Mouse (Mus musculus) heart, embryonic 10.5 days (tissue): ENCODE measurements at regions not wholly inside any gene's neighbourhood (a gene's known extent, or its start where the extent isn't known, plus 50 kb on each side); places are given as distances from the start of the nearest gene placed in this dataset.

ENCODE experiments used
- DNase-seq: peaks from one replicate; pipeline ENCODE4 v3.0.0-alpha.2; 2017; ENCODE audit warnings: low spot score
- H3K27ac ChIP-seq: fragments of 300-500 bp; sonication (generic); 2 replicates; pipeline ENCODE4 v1.5.1; 2016; ENCODE audit warnings: mild to moderate bottlenecking
- H3K27me3 ChIP-seq: fragments of 300-500 bp; sonication (generic); 2 replicates; pipeline ENCODE4 v1.6.1; 2016; ENCODE audit warnings: mild to moderate bottlenecking; ENCODE audit not compliant: poor library complexity, insufficient read depth, severe bottlenecking
- H3K36me3 ChIP-seq: fragments of 300-500 bp; sonication (generic); 2 replicates; pipeline ENCODE4 v1.6.1; 2016; ENCODE audit warnings: mild to moderate bottlenecking, moderate library complexity
- H3K4me1 ChIP-seq: fragments of 300-500 bp; sonication (generic); 2 replicates; pipeline ENCODE4 v1.6.1; 2016; ENCODE audit warnings: mild to moderate bottlenecking
- H3K4me3 ChIP-seq: fragments of 300-500 bp; sonication (generic); 2 replicates; pipeline ENCODE4 v1.5.1; 2016; ENCODE audit warnings: mild to moderate bottlenecking, moderate library complexity
- H3K9me3 ChIP-seq: fragments of 300-500 bp; sonication (generic); 2 replicates; pipeline ENCODE4 v1.6.1; 2016; ENCODE audit warnings: mild to moderate bottlenecking, moderate library complexity
- WGBS: fragments of 180-500 bp; shearing (Covaris S2); methylation state at CpG from one replicate; pipeline ENCODE4 v1.1.7; 2016; 5-methylcytosine and 5-hydroxymethylcytosine counted together

- DNase-seq = no peak
- H3K4me1 ChIP-seq = peaks cover 45% of the 10 kb centered on the region
- H3K36me3 ChIP-seq = no peaks in the 10 kb centered on the region
- no peaks in the 10 kb centered on the region for H3K9me3 ChIP-seq
- H3K27me3 ChIP-seq = no peaks in the 10 kb centered on the region
- H3K27ac ChIP-seq = peak overlapping the region; percentile 90
- peak overlapping the region; percentile 56 for H3K4me3 ChIP-seq
- 10% methylated on average over 9 of the region's 9 CpGs for WGBS
These were observed 118.8 kb upstream of the Hes1 start for GRCm38 (mm10) chr16:29945376-29945890.

GRCm38 (mm10) chr16:29945891-29946598 is 118.1 kb upstream of the Hes1 start:
- peaks cover 39% of the 10 kb centered on the region for H3K4me1 ChIP-seq
- no peaks in the 10 kb centered on the region for H3K36me3 ChIP-seq
- H3K4me3 ChIP-seq = peak overlapping the region; percentile 56
- H3K9me3 ChIP-seq = no peaks in the 10 kb centered on the region
- under 1% methylated on average over 39 of the region's 39 CpGs for WGBS
- no peaks in the 10 kb centered on the region for H3K27me3 ChIP-seq
- peak; percentile 85 for DNase-seq
- peak overlapping the region; percentile 90 for H3K27ac ChIP-seq

- Histone ChIP-seq H3K36me3 (no peaks in the 10 kb centered on the region), H3K4me3 (no peak overlapping the region), H3K27me3 (no peaks in the 10 kb centered on the region), H3K4me1 (peaks cover 37% of the 10 kb centered on the region), H3K27ac (peak overlapping the region; percentile 90), H3K9me3 (no peaks in the 10 kb centered on the region)
- DNase-seq = no peak
- 79% methylated on average over 5 of the region's 5 CpGs for WGBS
These were observed 117.2 kb upstream of the Hes1 start for GRCm38 (mm10) chr16:29946966-29947365.

- H3K4me1 ChIP-seq = peaks cover 39% of the 10 kb centered on the region
- H3K9me3 ChIP-seq = no peaks in the 10 kb centered on the region
- no peaks in the 10 kb centered on the region for H3K36me3 ChIP-seq
- no peaks in the 10 kb centered on the region for H3K27me3 ChIP-seq
- whole genome bisulfite sequencing = 72% methylated on average over 5 of the region's 5 CpGs
- H3K27ac ChIP-seq = peak overlapping the region; percentile 90; the same call in 1 of the 2 replicates
- no peak for DNase-seq
- H3K4me3 ChIP-seq = no peak overlapping the region
These were observed 116.5 kb upstream of the Hes1 start for GRCm38 (mm10) chr16:29947670-29948069.

GRCm38 (mm10) chr16:29950136-29950535 is 114.0 kb upstream of the Hes1 start:
- no peaks in the 10 kb centered on the region for H3K27me3 ChIP-seq
- H3K4me1 ChIP-seq = peaks cover 40% of the 10 kb centered on the region
- no peaks in the 10 kb centered on the region for H3K36me3 ChIP-seq
- H3K9me3 ChIP-seq = no peaks in the 10 kb centered on the region
- no peak for DNase-seq
- H3K27ac ChIP-seq = 0 out of 2 replicates have a peak overlapping the region, but pooled peaks have one; percentile 53
- H3K4me3 ChIP-seq = no peak overlapping the region
- WGBS = 29% methylated on average over 9 of the region's 9 CpGs

GRCm38 (mm10) chr16:29950791-29951190 is 113.4 kb upstream of the Hes1 start:
- Histone ChIP-seq H3K27ac (no peak overlapping the region), H3K9me3 (no peaks in the 10 kb centered on the region), H3K4me1 (peaks cover 33% of the 10 kb centered on the region), H3K4me3 (no peak overlapping the region), H3K27me3 (no peaks in the 10 kb centered on the region), H3K36me3 (no peaks in the 10 kb centered on the region)
- WGBS = 93% methylated on average over 4 of the region's 4 CpGs
- no peak for DNase-seq

- H3K4me1 ChIP-seq = peaks cover 14% of the 10 kb centered on the region
- no peaks in the 10 kb centered on the region for H3K36me3 ChIP-seq
- no peak for DNase-seq
- H3K9me3 ChIP-seq = no peaks in the 10 kb centered on the region
- whole genome bisulfite sequencing = 64% methylated on average over 10 of the region's 10 CpGs
- H3K4me3 ChIP-seq = no peak overlapping the region
- no peaks in the 10 kb centered on the region for H3K27me3 ChIP-seq
- no peak overlapping the region for H3K27ac ChIP-seq
These were observed 109.5 kb upstream of the Hes1 start for GRCm38 (mm10) chr16:29954700-29955099.

GRCm38 (mm10) chr16:29956904-29957303 is 107.3 kb upstream of the Hes1 start:
- Histone ChIP-seq H3K27me3 (no peaks in the 10 kb centered on the region), H3K27ac (no peak overlapping the region), H3K9me3 (no peaks in the 10 kb centered on the region), H3K36me3 (no peaks in the 10 kb centered on the region), H3K4me3 (no peak overlapping the region), H3K4me1 (peaks cover 14% of the 10 kb centered on the region)
- no peak for DNase-seq
- 74% methylated on average over 7 of the region's 7 CpGs for WGBS

GRCm38 (mm10) chr16:29959939-29960637 is 104.1 kb upstream of the Hes1 start:
- H3K27ac ChIP-seq = no peak overlapping the region
- no peaks in the 10 kb centered on the region for H3K9me3 ChIP-seq
- H3K4me1 ChIP-seq = peaks cover 5% of the 10 kb centered on the region; the same call in 1 of the 2 replicates
- 70% methylated on average over 12 of the region's 12 CpGs for WGBS
- H3K4me3 ChIP-seq = no peak overlapping the region
- no peak for DNase-seq
- no peaks in the 10 kb centered on the region for H3K36me3 ChIP-seq
- no peaks in the 10 kb centered on the region for H3K27me3 ChIP-seq

GRCm38 (mm10) chr16:29963284-29963683 is 100.9 kb upstream of the Hes1 start:
- 61% methylated on average over 4 of the region's 4 CpGs for WGBS
- H3K4me3 ChIP-seq = no peak overlapping the region
- DNase-seq = no peak
- H3K9me3 ChIP-seq = no peaks in the 10 kb centered on the region
- no peak overlapping the region for H3K27ac ChIP-seq
- peaks cover 5% of the 10 kb centered on the region; the same call in 1 of the 2 replicates for H3K4me1 ChIP-seq
- H3K36me3 ChIP-seq = no peaks in the 10 kb centered on the region
- H3K27me3 ChIP-seq = no peaks in the 10 kb centered on the region

- Histone ChIP-seq H3K9me3 (no peaks in the 10 kb centered on the region), H3K27ac (no peak overlapping the region), H3K27me3 (no peaks in the 10 kb centered on the region), H3K4me3 (no peak overlapping the region), H3K36me3 (no peaks in the 10 kb centered on the region), H3K4me1 (peaks cover 16% of the 10 kb centered on the region; the same call in 1 of the 2 replicates)
- 94% methylated on average over 8 of the region's 8 CpGs for WGBS
- no peak for DNase-seq
These were observed 99.6 kb upstream of the Hes1 start for GRCm38 (mm10) chr16:29964563-29964962.

- DNase-seq = no peak
- Histone ChIP-seq H3K4me1 (peaks cover 20% of the 10 kb centered on the region), H3K4me3 (no peak overlapping the region), H3K36me3 (no peaks in the 10 kb centered on the region), H3K9me3 (no peaks in the 10 kb centered on the region), H3K27ac (peak overlapping the region; percentile 31), H3K27me3 (peaks cover 2% of the 10 kb centered on the region; the same call in 1 of the 2 replicates)
- WGBS = 59% methylated on average over 5 of the region's 5 CpGs
These were observed 95.4 kb upstream of the Hes1 start for GRCm38 (mm10) chr16:29968743-29969142.

GRCm38 (mm10) chr16:29972741-29973141 is 91.4 kb upstream of the Hes1 start:
- H3K27me3 ChIP-seq = peaks cover 8% of the 10 kb centered on the region; the same call in 1 of the 2 replicates
- H3K27ac ChIP-seq = peak overlapping the region; percentile 48; the same call in 1 of the 2 replicates
- no peaks in the 10 kb centered on the region for H3K9me3 ChIP-seq
- no peak overlapping the region for H3K4me3 ChIP-seq
- DNase-seq = no peak
- peaks cover 24% of the 10 kb centered on the region for H3K4me1 ChIP-seq
- 76% methylated on average over 1 of the region's 1 CpGs for WGBS
- H3K36me3 ChIP-seq = no peaks in the 10 kb centered on the region
